Mouse (Mus musculus): ENCODE results near the gene Lhx2. TPM values are rescaled to one million over a fixed set of nuclear protein-coding genes. Genes with fewer than 3 reads are reported as not detected.
A peak's percentile ranks its signal among the peaks of the same experiment; 100 is the strongest.

Gene Lhx2
- polyA plus RNA-seq, 1 experiment from 2014 or later: not detected

DNA sequence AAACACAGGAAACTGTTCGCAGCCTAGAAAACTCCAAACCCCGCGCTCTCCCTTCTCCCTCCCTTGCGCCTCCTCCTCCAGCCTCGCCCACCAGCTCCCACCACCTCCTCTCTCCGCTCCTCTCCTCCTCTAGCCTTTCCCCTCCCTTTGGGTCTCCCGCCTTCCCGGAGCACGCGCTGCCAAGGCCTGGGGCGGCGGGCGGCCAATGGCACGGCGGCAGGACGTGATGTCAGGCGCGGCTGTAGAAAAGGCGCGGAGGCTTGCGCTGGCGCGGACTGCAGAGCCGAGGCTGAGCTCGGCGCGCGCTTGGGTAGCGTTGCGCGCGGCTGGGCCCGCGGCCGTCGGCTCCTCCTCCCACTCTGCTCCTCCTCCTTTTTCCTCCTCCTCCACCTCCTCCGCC, 11.7 kb downstream of the Lhx2 start:
- Histone ChIP-seq H3K9me3 (replicated peaks; ENCODE audit: control insufficient read depth, low read length) (no peaks in the 10 kb centered on the region), H3K4me2 (ENCODE audit: low read depth, low read length) (peak overlapping the region; percentile 77), H3K36me3 (ENCODE audit: control insufficient read depth, insufficient read depth) (no peaks in the 10 kb centered on the region), H3K27ac (ENCODE audit: low read length) (no peak overlapping the region), H3K9ac (ENCODE audit: low read length) (no peak overlapping the region), H3K4me3 (ENCODE audit: low read length) (peak overlapping the region; percentile 52), H3K4me1 (ENCODE audit: control insufficient read depth, insufficient read depth, low read length) (peaks cover 28% of the 10 kb centered on the region), H3K27me3 (ENCODE audit: control insufficient read depth, insufficient read depth, low read length) (peaks cover 94% of the 10 kb centered on the region)
- ATAC-seq (replicated peaks; ENCODE audit: extremely low read depth, insufficient read depth, low FRiP score): peak; percentile 86
- under 1% methylated on average over 37 of the region's 37 CpGs for WGBS

DNA sequence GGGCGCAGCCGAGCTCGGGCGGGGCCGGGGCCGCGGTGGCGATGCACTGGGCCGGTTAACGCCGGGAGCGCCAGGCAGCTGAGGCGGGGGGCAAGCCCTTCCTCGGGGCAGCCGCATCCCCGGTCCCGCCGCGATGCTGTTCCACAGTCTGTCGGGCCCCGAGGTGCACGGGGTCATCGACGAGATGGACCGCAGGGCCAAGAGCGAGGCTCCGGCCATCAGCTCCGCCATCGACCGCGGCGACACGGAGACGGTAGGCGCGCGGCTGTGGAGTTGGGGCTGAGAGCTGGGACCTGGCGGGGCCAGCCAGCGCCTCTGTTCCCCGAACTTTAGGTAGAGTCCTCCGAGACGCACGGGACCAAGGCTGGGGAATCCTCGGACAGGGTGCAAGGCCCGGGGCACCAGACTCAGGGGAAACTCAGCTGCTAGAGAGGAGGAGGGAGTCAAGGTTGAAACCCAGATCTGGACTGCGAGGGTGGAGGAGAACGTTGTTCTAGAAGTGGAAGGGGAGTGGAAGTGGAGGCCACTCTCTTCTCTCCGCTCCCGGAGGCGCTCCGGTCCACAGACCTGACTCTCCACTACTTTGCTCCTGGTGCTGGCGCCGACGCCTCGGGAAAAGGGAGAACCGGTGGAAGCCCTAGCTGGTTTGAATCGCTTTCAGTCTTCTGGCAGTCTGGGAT, 12.7 kb downstream of the Lhx2 start:
- under 1% methylated on average over 55 of the region's 57 CpGs for WGBS
- no peak for ATAC-seq (replicated peaks; ENCODE audit: extremely low read depth, insufficient read depth, low FRiP score)
- Histone ChIP-seq H3K9me3 (replicated peaks; ENCODE audit: control insufficient read depth, low read length) (no peaks in the 10 kb centered on the region), H3K4me1 (ENCODE audit: control insufficient read depth, insufficient read depth, low read length) (peaks cover 30% of the 10 kb centered on the region), H3K9ac (ENCODE audit: low read length) (no peak overlapping the region), H3K36me3 (ENCODE audit: control insufficient read depth, insufficient read depth) (no peaks in the 10 kb centered on the region), H3K4me2 (ENCODE audit: low read depth, low read length) (peak overlapping the region; percentile 77), H3K27ac (ENCODE audit: low read length) (no peak overlapping the region), H3K4me3 (ENCODE audit: low read length) (peak overlapping the region; percentile 52), H3K27me3 (ENCODE audit: control insufficient read depth, insufficient read depth, low read length) (peaks cover 90% of the 10 kb centered on the region)

DNA sequence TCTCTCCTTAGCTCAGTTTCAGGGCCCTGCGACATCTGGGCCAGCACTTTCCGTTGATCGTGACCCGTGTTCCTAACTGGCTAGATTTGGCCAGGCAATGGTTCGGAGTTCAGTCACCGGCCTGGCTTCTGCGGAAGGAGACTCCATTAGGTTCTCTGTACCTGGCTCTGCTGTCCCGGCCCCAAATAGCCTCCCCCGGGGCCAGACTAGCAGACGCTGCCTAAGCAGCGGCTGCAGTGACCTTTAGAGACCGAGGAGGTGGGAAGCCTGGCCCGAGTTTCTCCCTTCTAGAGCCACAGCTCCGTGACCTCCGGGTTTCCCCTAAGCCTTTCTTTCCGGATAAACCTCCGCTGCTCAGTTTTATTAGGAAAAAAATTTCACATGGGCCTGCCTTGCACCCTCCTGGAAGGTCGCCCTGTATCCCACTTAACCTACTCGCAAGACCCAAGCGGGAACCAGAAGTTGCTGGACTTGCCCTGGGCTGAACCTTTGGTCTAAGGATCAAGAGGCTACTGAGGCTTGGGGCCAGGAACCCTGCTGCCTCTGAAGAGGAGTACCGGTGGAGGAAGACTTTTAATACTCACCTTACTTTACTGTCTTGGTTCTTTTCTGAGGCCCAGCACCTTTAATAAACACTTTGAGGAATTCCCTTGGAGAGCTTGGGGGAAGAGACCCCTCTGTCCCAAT, 13.4 kb downstream of the Lhx2 start:
- Histone ChIP-seq H3K9ac (ENCODE audit: low read length) (no peak overlapping the region), H3K27ac (ENCODE audit: low read length) (no peak overlapping the region), H3K4me3 (ENCODE audit: low read length) (peak overlapping the region; percentile 52), H3K36me3 (ENCODE audit: control insufficient read depth, insufficient read depth) (no peaks in the 10 kb centered on the region), H3K4me1 (ENCODE audit: control insufficient read depth, insufficient read depth, low read length) (peaks cover 30% of the 10 kb centered on the region), H3K27me3 (ENCODE audit: control insufficient read depth, insufficient read depth, low read length) (peaks cover 89% of the 10 kb centered on the region), H3K9me3 (replicated peaks; ENCODE audit: control insufficient read depth, low read length) (no peaks in the 10 kb centered on the region), H3K4me2 (ENCODE audit: low read depth, low read length) (peak overlapping the region; percentile 77)
- ATAC-seq (replicated peaks; ENCODE audit: extremely low read depth, insufficient read depth, low FRiP score): no peak
- 6% methylated on average over 21 of the region's 21 CpGs for WGBS

DNA sequence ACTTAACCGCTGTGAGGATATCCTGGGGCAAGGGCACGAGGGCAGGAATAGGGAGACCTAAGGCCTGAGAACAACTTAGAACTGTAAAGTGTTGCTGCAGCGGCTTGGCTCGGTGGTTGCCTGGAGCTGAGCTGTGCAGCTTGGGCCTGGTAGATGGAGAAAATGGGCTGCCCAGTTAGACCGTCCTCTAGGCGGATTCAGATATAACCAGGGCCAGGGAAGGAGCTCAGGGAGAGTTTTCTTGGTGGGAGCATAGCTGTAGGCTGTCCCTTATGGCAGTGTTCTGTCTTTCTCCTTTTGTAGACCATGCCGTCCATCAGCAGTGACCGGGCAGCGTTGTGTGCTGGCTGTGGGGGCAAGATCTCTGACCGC, 13.9 kb downstream of the Lhx2 start:
- no peak overlapping the region for H3K27ac ChIP-seq (ENCODE audit: low read length)
- H3K27me3 ChIP-seq (ENCODE audit: control insufficient read depth, insufficient read depth, low read length): peaks cover 92% of the 10 kb centered on the region
- no peak overlapping the region for H3K4me2 ChIP-seq (ENCODE audit: low read depth, low read length)
- no peak for ATAC-seq (replicated peaks; ENCODE audit: extremely low read depth, insufficient read depth, low FRiP score)
- H3K36me3 ChIP-seq (ENCODE audit: control insufficient read depth, insufficient read depth): no peaks in the 10 kb centered on the region
- H3K4me1 ChIP-seq (ENCODE audit: control insufficient read depth, insufficient read depth, low read length): peaks cover 28% of the 10 kb centered on the region
- H3K9ac ChIP-seq (ENCODE audit: low read length): no peak overlapping the region
- H3K4me3 ChIP-seq (ENCODE audit: low read length): no peak overlapping the region
- no peaks in the 10 kb centered on the region for H3K9me3 ChIP-seq (replicated peaks; ENCODE audit: control insufficient read depth, low read length)
- 15% methylated on average over 10 of the region's 10 CpGs for WGBS

DNA sequence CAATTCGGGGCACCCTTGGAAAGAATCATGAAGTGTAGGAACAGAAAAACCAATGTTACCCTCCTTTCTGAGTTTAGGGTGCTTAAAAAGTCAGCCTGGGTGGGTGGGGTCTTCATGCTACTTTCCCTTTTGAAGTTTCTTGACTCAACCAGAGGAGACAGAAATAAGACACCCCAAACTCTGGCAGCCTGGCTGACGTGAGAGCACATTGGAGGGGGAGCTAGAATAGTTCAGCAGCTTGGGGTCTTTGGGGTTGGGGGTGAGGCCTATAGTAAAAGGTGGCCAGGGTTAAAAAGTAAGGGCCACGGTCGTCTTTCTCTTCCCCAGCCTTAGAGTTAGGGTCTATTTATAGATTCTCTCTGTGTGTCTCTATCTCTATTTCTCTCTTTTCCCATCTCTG, 14.6 kb downstream of the Lhx2 start:
- H3K9ac ChIP-seq (ENCODE audit: low read length): no peak overlapping the region
- H3K4me1 ChIP-seq (ENCODE audit: control insufficient read depth, insufficient read depth, low read length): peaks cover 26% of the 10 kb centered on the region
- H3K36me3 ChIP-seq (ENCODE audit: control insufficient read depth, insufficient read depth): no peaks in the 10 kb centered on the region
- H3K27me3 ChIP-seq (ENCODE audit: control insufficient read depth, insufficient read depth, low read length): peaks cover 92% of the 10 kb centered on the region
- H3K4me2 ChIP-seq (ENCODE audit: low read depth, low read length): no peak overlapping the region
- no peaks in the 10 kb centered on the region for H3K9me3 ChIP-seq (replicated peaks; ENCODE audit: control insufficient read depth, low read length)
- no peak overlapping the region for H3K27ac ChIP-seq (ENCODE audit: low read length)
- ATAC-seq (replicated peaks; ENCODE audit: extremely low read depth, insufficient read depth, low FRiP score): no peak
- 25% methylated on average over 4 of the region's 4 CpGs for WGBS
- no peak overlapping the region for H3K4me3 ChIP-seq (ENCODE audit: low read length)

DNA sequence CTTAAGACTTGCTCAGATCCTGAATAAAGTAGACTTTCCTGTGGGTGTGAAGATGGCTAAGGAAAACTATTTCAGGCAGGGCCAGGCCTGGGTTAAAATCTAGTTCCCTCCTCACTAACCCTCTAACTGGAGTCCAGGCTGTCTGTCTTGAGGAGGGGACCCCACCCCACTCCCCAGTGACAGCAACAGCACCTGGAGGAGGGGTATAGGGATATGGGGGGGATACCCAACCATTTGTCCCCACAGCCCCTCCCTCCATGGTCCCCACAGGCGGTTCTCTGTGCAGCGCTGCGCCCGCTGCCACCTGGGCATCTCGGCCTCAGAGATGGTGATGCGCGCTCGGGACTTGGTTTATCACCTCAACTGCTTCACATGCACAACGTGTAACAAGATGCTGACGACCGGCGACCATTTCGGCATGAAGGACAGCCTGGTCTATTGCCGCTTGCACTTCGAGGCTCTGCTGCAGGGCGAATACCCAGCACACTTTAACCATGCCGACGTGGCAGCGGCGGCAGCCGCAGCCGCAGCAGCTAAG, 15.2 kb downstream of the Lhx2 start:
- peaks cover 92% of the 10 kb centered on the region for H3K27me3 ChIP-seq (ENCODE audit: control insufficient read depth, insufficient read depth, low read length)
- ATAC-seq (replicated peaks; ENCODE audit: extremely low read depth, insufficient read depth, low FRiP score): no peak
- no peak overlapping the region for H3K27ac ChIP-seq (ENCODE audit: low read length)
- H3K4me3 ChIP-seq (ENCODE audit: low read length): no peak overlapping the region
- H3K36me3 ChIP-seq (ENCODE audit: control insufficient read depth, insufficient read depth): no peaks in the 10 kb centered on the region
- H3K9ac ChIP-seq (ENCODE audit: low read length): no peak overlapping the region
- peaks cover 26% of the 10 kb centered on the region for H3K4me1 ChIP-seq (ENCODE audit: control insufficient read depth, insufficient read depth, low read length)
- 4% methylated on average over 22 of the region's 22 CpGs for WGBS
- no peak overlapping the region for H3K4me2 ChIP-seq (ENCODE audit: low read depth, low read length)
- H3K9me3 ChIP-seq (replicated peaks; ENCODE audit: control insufficient read depth, low read length): no peaks in the 10 kb centered on the region

DNA sequence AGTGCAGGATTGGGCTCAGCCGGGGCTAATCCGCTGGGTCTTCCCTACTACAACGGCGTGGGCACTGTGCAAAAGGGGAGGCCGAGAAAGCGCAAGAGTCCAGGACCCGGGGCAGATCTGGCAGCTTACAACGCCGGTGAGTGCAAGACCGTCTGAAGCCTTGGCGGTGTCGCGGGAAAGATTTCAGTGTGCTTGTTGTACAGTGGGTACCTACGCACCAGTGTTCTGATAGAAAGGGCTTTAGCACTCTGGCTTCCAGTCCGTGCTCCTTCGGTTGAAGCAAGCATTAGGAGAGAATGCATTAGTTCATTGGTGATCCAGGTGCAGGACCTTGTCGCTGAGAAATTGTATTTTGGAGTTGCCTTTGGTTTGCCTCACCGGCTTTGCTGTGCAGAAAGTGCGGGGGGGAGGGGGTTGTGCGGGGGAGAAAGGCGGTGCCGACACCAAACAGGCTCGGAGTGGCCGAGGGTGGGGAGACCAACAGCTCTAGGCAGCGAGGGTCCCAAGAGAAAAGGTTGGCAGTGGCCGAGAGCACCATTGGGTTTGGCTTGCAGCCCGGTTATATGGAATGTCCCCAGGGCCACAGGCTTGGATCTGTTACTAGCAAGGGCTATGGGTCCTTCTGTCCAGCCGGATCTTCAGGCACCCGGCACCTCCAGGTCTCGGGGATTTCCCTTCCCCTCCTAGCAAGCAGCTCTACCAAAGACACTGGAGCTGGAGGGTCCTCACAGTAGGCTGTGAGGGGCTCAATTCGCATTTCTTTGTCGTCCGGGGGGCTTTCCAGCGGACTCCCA, 15.8 kb downstream of the Lhx2 start:
- Histone ChIP-seq H3K9ac (ENCODE audit: low read length) (no peak overlapping the region), H3K27me3 (ENCODE audit: control insufficient read depth, insufficient read depth, low read length) (peaks cover 92% of the 10 kb centered on the region), H3K9me3 (replicated peaks; ENCODE audit: control insufficient read depth, low read length) (no peaks in the 10 kb centered on the region), H3K36me3 (ENCODE audit: control insufficient read depth, insufficient read depth) (no peaks in the 10 kb centered on the region), H3K4me1 (ENCODE audit: control insufficient read depth, insufficient read depth, low read length) (peaks cover 26% of the 10 kb centered on the region), H3K4me2 (ENCODE audit: low read depth, low read length) (no peak overlapping the region), H3K4me3 (ENCODE audit: low read length) (no peak overlapping the region), H3K27ac (ENCODE audit: low read length) (no peak overlapping the region)
- WGBS: 4% methylated on average over 34 of the region's 34 CpGs
- ATAC-seq (replicated peaks; ENCODE audit: extremely low read depth, insufficient read depth, low FRiP score): no peak

DNA sequence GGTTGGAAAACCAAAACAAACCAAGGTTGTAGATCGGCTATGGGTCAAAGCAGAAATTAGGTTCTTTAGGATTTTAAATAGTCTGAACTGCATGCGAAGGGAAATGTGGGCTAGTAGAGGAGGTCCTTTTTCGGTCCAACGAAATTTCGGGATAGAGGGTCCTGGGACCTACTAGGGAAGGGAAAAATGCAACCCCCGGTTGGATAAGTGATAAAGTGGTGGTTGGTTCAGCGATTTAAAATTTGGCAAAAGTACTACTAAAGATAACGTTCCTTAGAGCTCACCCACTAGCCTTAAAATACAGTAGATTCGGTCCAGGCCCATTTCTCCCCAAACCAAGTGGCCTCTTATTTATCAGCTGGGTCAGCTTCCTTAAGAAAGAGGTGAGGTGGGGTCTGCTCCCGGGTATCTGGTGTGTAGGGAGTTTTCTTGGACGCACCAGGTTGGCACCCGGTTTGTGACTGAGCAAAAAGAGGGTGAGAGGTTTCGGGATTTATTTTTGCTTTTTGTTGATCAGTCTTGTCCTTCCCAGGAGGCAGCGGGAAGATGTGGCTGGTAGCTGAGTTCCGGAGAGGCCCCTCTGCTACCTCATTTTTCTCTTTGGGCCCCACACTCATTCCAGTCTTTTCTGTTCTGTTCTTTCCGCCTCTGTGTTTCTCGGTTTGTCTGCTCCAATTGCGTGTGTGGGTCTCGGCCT, 16.8 kb downstream of the Lhx2 start:
- 3% methylated on average over 19 of the region's 19 CpGs for WGBS
- H3K27me3 ChIP-seq (ENCODE audit: control insufficient read depth, insufficient read depth, low read length): peaks cover 92% of the 10 kb centered on the region
- no peaks in the 10 kb centered on the region for H3K36me3 ChIP-seq (ENCODE audit: control insufficient read depth, insufficient read depth)
- ATAC-seq (replicated peaks; ENCODE audit: extremely low read depth, insufficient read depth, low FRiP score): no peak
- H3K9ac ChIP-seq (ENCODE audit: low read length): no peak overlapping the region
- 0 out of 2 replicates have a peak overlapping the region, but pooled peaks have one; percentile 0 for H3K4me3 ChIP-seq (ENCODE audit: low read length)
- peaks cover 19% of the 10 kb centered on the region for H3K4me1 ChIP-seq (ENCODE audit: control insufficient read depth, insufficient read depth, low read length)
- H3K9me3 ChIP-seq (replicated peaks; ENCODE audit: control insufficient read depth, low read length): no peaks in the 10 kb centered on the region
- no peak overlapping the region for H3K27ac ChIP-seq (ENCODE audit: low read length)
- no peak overlapping the region for H3K4me2 ChIP-seq (ENCODE audit: low read depth, low read length)
